Mouse (Mus musculus): ENCODE data around the gene Lin28b. TPM values are rescaled to one million over a fixed set of nuclear protein-coding genes. Genes with fewer than 3 reads are reported as not detected.

Gene Lin28b
- total RNA-seq (2021), result under 1 TPM in 1 of 2 experiments, not detected in 1; 0.10 TPM
- long read RNA-seq, experiment 1, result 0 reads
- long read RNA-seq, experiment 2, result 0 reads

DNA sequence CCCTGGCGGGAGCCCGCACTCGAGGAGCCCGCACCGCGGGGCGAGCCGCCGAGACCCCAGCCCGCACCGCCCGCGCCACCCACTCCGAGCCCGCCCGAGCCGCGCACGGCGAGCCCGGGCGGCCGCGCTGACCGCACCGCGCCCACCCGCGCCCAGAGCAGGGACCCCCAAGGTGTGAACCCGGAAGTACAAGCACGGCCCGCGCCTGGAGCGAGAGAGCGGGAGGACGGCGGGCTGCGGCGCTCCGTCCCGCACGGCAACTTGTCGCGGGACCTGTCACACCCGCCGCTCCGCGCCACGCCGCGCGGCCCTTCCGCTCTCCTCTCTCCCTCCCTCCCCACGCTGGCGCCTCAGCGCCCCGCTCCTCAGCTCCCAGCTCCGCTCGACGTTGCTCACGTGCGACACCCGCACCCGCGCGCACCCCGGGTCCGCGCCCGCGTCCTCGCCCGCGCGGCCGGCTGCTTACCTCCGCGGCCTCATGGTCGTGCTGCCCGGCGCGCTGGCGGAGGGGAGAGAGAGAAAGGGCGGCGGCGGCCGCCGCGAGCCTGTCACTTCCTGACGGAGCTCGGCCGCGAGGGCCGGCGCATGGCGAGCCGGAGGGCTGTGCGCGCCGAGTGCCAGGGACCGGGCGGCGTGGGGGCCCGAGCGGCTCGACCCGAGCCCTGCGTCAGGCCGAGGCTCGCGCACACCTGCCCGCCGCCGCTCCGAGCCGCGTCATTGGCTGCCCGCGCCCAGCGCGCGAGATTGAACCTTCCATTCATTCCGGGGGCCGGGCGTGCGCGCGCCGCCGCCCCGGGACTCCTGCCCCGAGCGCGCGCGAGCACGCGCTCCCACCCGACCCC lies at the start of gene Lin28b:
Gene Lin28b, minus strand, starts transcription at position 635 of the 842 bp plus-strand sequence.
- DNase-seq, result peak; percentile 28 to 29

GRCm38 (mm10) chr10:45511764-45512163 lies 25.6 kb upstream of the Lin28b start:
- DNase-seq, result no peak

DNA sequence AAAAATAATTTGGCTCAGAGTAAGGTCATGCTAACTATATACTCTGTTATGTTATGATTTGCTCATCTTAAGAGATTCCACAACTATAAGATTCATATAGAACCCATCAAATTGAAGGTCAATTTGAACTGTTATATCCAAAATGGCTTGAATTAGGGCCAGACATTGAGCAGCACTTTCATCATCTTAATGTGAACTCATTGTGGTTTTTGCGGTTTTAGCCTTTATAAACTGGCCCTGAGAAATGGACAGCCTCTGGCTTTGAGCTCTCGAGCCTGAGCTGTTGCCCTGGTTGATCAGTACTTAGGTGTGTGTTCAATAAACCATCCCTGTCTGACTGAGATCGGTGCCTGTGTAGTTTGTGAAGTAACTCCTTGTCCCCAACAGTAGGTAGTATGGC lies 24.5 kb upstream of the Lin28b start:
- DNase-seq, result no peak

GRCm38 (mm10) chr10:45500259-45500658 lies 14.1 kb upstream of the Lin28b start:
- DNase-seq, result no peak

DNA sequence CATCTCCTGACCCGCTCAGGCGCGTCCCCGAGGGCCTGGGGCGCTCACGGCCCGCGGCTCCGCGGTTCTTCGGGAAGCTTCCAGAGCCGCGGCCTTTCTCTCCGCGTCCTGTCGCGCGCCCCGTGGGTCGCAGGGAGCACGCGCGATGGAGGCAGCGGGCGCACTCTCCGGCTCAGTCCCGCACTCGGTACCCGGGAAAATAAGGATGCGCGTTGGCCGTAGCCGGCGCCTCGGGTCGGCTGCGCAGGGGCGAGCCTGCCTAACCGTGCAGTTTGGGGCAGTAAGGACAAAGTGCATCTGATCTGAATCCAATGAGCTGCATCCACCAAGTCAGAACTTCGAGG lies 380 bp upstream of the Lin28b start:
- no peak for DNase-seq

GRCm38 (mm10) chr10:45485226-45485760 lies 902 bp downstream of the Lin28b start:
- DNase-seq, result peak in 1 of 2 experiments; percentile 2

DNA sequence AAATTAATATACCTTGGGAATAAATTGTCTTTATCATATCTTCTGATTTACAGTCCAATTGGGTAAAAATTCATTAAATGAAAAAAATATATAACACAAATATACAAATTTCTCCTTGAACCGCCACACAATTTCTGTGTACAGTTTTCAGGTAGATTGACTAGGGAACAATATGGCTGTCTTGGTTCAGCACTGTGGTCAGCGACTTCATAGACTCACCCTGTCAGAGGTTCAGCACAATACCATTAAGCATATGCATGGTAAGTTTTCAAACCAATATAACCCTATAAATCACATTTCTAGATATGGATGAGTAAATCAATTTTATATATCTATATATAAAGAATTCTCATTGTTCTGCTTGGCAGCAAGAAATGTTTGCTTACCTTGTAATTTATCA lies 3.0 kb downstream of the Lin28b start:
- peak in 1 of 2 experiments; percentile 4 for DNase-seq

DNA sequence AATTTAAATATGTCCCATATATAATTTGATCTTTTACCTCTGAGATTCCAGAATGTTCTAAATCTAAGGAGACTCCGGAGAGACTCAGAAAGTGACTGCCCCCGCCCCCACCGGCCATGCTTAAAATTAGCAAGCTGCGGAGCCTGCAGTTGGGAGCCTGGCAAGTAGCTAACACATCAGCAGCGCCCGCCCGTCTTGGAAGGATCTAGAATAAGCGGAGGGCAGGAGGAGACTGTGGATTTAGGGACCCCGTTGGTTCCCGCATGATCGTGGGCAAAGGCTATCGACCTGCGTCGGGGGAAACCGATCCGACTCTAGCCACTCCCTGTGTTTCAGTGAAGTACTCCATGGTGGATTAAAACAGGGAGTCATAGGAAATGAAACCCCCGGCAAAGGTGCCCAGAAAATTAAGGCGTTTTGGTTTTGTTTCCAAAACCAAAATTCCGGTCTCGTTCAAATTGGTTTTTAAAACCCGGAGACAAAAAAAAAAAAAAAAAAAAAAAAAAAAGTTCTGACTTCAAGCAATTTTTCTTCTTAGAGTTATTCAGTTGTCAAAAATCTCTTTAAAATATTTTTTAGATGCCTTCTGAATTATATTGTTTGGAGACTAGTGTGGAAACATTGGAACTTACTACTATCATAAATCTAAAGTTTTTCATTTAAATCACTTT lies 12.4 kb downstream of the Lin28b start:
- DNase-seq, result no peak

DNA sequence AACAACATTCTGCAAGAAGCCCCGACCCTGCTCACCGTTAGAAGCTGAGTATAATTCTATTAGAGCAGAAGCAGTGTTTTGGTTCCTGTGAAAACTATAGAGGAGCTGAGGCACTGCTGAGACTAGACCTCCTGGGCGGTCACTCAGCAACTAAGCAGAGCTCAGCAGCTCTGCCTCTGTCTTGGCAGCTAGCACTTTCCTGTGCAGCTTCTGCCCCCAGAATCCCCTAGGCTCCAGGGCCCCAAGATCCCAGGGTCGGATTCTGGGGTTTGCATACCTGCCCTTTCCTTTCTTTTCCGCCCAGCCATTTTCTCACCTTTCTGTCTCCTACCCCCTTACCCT lies 13.1 kb downstream of the Lin28b start:
- no peak for DNase-seq

DNA sequence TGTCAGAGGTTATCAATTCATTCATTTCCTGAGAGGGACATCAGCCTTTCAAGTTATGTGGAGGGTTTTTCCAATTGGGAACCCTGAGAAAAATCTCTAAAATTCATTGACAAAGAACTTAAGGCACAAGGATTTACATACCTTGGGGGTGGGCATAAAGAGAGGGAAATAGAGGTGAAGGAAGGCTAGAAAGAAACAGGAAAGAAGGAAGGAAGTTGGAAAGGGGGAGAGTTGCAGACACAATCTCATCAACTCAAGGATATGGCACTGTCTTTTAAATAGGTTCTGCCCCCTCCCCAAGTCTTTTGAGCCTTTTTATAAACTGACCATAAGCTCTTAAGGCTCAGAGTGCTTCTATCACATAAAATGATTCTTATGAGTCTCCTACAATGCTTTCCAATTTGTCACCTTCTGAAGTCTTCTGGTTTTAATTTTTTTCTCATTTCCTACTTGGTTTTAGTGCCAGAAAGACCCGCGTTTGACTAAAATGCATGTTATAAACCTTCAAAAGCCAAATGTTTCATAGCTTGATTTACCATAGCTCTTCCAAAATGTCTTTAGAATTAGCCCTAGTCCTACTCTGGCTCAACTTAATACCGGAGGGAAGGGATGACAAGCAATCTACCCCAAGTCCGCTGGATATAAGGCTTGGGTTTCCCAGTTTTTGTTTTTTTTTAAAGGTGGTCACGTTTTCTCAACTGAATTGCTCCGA lies 13.6 kb downstream of the Lin28b start:
- no peak for DNase-seq

DNA sequence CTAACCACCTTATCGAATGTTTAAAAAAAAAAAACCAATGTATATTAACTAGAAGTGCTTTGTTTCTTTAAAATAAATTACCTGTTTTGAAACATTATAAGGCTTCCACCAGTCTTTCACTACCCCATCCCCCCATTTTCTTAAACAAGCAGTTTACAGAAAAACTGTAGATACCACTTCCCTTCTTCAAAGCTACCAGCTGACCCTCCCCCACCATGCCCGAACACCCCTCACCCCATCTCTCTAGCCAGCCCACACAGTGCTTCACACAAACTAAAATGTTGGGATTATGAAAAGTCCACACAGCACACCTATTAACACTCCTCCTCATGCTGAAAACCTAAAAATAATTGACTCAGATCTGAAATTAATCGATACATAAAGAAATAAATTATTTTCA lies 14.9 kb downstream of the Lin28b start:
- DNase-seq, result no peak

GRCm38 (mm10) chr10:45470079-45470739 lies 16.0 kb downstream of the Lin28b start:
- DNase-seq, result no peak

DNA sequence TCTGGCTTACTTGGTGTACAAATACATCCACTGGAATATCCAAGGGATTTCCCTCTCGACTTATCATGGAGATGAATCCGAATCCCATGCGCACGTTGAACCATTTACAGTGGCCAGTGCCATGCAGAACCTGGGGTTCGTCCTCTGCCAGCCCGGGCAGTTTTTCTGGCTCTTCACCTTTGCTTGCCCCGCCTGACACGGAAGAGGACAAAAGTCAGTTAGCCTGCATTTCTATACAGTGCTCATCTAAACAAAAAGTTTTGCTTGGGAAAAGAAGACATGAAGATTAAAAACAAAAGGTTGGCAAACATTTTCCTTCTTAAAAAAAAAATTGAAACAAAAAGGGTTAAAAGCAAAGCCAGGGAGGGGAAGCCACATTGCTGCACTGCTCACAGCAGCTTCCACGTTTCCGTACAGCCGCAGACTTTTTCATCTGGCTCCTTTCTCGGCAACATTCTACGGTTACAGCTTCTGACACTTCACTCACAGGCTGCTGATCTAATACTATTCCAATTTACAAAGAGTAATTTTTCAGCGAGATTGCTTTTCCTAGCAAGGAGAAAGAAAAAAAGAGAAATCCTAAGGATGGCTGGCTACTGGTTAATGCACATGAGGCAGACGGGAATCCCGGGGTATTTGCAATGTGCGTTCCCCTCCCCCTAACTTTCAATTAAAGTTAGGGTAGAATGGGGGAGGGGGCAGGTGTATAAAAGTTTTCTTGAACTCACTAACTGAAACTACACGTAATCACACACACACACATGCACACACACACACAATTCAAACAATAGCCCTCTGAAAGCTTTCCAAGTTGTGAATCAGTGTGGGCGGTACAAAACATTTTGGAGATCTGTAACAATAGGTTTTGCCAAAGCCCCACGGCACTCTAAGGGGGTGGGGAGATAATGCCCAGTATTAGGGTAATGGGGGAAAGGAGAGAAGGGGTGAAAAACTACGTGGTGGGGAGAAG lies 16.9 kb downstream of the Lin28b start:
- DNase-seq, result no peak

DNA sequence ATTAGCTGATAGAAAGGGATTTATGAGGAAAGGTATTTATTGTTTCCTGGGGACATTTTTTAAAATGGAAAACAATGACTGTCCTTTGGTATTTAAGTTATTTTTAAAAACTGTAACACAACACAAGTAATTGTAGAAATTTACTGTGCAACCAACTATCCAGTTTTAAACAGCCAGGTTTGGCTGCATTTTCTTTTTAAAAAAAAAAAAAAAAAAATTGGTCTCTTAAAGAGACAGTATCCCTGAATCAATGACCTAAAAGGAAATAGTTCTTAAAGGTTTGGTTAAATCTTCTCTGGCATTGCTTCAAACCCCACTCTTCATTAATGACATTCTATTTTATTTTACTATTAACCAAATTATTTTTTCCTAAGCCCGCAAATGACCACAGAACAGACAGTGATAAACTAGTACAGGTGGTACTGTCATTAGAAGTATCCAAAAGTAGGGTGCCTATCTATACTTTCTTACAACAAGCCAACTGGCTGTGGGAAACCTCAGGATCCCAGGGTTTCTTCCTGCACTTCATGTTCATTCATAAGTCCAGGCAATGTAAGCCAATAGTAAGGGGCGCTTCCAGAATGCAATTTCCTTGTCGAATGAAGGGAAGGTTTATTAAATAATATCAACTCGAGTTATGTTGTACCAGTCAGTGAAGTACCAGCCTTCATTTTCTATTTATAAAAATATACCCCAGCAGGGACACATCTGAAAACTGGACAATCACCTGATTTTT lies 17.8 kb downstream of the Lin28b start:
- no peak for DNase-seq

DNA sequence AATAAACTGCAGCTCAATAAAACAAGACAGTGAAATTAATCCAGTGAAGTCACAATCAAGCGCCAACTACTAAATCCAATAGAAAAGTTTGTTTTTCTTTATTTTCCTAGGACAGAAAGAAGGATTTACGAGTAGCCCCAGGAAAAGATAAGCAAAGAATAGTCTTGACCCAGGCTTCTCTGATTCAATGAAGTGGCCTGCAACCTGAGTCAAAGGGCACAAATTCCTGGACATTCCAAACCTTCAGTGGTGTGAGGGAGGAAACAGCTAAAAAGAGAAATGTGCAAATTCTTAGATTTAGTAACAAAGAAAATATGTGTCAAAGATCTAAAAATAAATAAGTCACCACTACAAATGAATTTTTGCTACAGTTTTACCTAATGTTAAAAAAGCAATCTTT lies 27.6 kb downstream of the Lin28b start:
- no peak for DNase-seq

DNA sequence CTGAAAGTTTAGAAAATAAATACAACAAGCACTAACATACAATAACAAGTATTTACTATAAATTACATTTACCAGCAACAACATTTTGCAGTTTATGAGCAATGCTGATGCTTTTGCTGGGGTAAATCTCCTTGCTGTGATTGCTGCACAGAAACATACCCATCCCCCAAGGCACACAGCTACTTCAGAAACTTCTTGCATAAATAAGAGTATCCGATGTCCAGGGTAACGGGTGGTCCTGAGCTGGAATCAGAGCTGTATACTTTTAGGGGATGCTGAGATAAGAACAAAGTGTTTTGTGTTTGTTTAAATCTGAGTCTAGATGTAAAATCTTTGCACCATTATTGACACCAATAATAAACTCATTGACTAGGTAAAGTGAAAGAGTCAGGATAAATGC lies 28.1 kb downstream of the Lin28b start:
- DNase-seq, result no peak

DNA sequence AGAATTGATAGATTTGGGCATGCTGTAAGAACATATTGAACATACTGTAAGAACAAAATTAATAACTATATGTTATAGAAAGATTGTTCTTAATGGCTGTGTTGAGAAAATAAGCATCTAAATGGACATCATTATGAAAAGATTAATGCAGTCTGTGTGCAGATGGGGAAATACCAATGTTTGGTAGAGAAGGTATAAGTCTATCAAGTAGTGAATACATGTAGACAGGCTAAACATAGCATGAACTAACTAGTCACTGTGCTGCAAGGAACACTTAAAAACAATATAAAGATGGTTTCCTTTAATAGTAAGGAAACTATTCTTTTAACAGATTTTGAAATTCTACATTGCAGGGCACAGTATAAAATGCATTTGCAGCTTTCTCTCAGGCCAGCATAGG lies 39.6 kb downstream of the Lin28b start:
- DNase-seq, result no peak

- DNase-seq, result no peak
Observed at GRCm38 (mm10) chr10:45446215-45446614, 40.0 kb downstream of the Lin28b start.

DNA sequence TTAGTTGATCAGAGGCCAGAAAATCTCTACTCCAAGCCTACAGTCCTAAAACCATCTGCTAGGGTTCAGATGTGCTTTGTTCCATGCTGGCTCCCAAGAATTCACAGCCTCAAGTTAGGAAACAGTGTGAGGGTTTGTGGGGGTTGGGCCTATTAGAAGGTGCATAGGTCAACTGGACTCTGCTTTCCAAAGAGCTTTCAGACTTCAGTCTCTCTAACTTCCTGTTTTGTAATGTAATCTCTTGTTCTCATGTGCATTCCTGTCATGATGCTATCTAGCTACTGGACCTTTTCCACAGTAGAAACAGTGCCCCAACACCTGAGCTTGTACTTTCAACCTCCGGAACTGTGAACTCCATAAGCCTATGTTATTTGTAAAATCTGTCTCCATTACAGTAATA lies 63.8 kb downstream of the Lin28b start:
- no peak for DNase-seq

GRCm38 (mm10) chr10:45412144-45412543 lies 74.1 kb downstream of the Lin28b start:
- no peak for DNase-seq
